Mouse (Mus musculus): Measurements from ENCODE around the gene Wdr92. TPM values are rescaled to one million over a fixed set of nuclear protein-coding genes. Genes with fewer than 3 reads are reported as not detected.

The Wdr92 gene
- polyA plus RNA-seq, 1 experiment from 2014 or later: 22.4 TPM

DNA sequence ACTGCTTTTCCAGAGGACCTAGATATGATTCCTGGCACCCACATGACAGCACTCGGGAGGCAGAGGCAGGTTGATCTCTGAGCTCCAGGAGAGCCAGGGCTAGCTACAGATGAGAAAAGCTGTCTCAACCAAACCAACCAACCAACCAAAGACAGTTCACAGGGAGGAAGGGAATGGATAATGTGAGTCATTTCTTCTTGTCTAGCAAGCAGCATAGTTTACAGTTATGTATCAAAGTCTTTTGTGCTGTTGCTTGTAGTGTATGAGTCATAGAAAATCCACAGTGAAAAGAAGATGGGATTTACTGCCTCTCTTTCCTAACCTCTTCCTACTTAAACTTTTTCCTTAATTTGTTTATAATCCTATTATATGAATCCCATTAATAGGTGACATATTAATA lies 5.3 kb upstream of the Wdr92 start:
- Histone ChIP-seq H3K36me3 (peaks cover 5% of the 10 kb centered on the region; the same call in 1 of the 2 replicates), H3K27ac (no peak overlapping the region), H3K4me2 (no peak overlapping the region), H3K4me3 (no peak overlapping the region), H3K4me1 (replicated peaks) (peaks cover 6% of the 10 kb centered on the region), H3K27me3 (no peaks in the 10 kb centered on the region), H3K9ac (no peak overlapping the region), H3K9me3 (peaks cover 3% of the 10 kb centered on the region; the same call in 1 of the 2 replicates)
- ATAC-seq (ENCODE audit: low FRiP score): no peak
- WGBS: 95% methylated on average over 1 of the region's 1 CpGs

DNA sequence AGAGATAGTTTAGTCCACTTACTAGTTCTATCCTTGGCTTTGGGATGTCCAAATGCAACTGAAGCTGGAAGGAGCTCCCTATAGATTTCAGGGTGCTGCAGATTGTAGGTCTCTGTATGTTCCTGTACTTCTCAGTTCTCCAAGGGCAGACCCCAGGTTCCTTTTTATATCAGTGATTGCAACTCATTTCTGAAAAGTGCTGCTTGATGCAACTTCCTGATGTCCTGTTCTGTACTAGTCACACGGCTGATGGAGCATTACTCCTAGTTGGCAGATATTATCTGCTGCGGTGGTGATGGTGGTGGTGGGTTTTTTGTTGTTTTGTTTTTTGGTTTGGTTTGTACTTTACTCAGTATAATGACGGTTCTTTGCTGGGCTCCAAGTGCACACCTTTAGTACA lies 1.2 kb upstream of the Wdr92 start:
- Histone ChIP-seq H3K4me2 (no peak overlapping the region), H3K27ac (no peak overlapping the region), H3K27me3 (no peaks in the 10 kb centered on the region), H3K9me3 (no peaks in the 10 kb centered on the region), H3K36me3 (peaks cover 5% of the 10 kb centered on the region; the same call in 1 of the 2 replicates), H3K4me1 (replicated peaks) (peaks cover 7% of the 10 kb centered on the region), H3K9ac (no peak overlapping the region), H3K4me3 (no peak overlapping the region)
- WGBS: 91% methylated on average over 3 of the region's 3 CpGs
- ATAC-seq (ENCODE audit: low FRiP score): no peak

DNA sequence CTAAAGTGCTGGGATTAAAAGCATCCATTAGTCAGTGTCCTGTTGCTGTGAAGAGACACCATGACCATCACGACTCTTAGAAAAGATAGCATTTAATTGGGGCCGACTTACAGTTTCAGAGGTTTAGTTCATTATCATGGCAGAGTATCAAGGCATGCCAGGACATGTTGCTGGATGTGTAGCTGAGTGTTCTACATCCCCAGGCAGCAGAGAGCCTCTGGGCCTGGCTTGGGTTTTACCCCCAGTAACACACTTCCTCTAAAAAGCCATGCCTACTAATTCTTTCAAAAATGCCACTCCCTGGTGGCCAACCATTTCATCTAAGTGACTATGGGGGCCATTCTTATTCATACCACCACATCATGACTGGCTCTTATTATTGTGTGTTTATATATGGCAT lies 1.3 kb downstream of the Wdr92 start:
- Histone ChIP-seq H3K36me3 (peaks cover 5% of the 10 kb centered on the region; the same call in 1 of the 2 replicates), H3K4me3 (no peak overlapping the region), H3K27me3 (no peaks in the 10 kb centered on the region), H3K4me2 (no peak overlapping the region), H3K9ac (no peak overlapping the region), H3K4me1 (replicated peaks) (peaks cover 7% of the 10 kb centered on the region), H3K9me3 (no peaks in the 10 kb centered on the region), H3K27ac (no peak overlapping the region)
- no peak for ATAC-seq (ENCODE audit: low FRiP score)
- 95% methylated on average over 2 of the region's 2 CpGs for WGBS

DNA sequence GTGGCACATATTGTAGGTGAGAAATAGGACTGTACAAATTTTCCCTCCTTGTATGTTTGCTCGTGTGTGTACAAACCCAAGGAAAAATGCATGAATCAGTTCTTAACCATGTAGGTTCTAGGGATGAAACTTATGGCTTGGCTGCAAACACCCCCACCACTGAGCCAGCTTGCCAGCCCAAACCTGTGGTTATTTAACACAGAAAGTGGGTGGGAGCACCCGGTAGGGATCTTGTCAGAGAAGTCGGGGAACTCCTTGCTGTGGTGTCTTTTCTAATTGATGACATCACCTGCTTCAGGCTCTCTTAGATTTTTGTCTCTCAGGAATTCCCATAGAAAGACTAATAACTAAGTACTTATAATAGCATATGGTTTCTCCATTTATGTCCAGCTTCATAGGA lies 5.7 kb downstream of the Wdr92 start:
- Histone ChIP-seq H3K36me3 (peaks cover 5% of the 10 kb centered on the region; the same call in 1 of the 2 replicates), H3K27ac (no peak overlapping the region), H3K27me3 (no peaks in the 10 kb centered on the region), H3K4me2 (no peak overlapping the region), H3K4me1 (replicated peaks) (no peaks in the 10 kb centered on the region), H3K4me3 (no peak overlapping the region), H3K9me3 (no peaks in the 10 kb centered on the region), H3K9ac (no peak overlapping the region)
- WGBS: 86% methylated on average over 3 of the region's 3 CpGs
- no peak for ATAC-seq (ENCODE audit: low FRiP score)

DNA sequence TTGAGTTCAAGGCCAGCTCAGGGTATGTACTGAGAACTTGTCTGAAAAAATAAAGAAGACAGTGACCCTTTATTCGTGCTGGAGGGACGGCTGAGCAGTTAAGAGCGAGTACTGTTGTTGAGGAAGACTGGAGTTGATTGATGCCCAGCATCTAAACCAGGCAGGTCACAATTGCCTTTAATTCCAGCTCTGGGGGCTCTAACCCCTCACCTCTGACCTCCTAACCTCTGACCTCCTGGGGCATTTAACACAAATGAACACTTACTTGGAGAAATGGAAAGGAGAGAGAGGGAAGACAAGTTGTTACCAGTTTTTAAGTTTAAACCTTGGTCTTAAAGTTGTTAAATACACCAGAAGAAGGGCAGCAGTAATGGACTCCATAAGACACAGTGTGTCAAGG lies 6.9 kb downstream of the Wdr92 start:
- Histone ChIP-seq H3K27me3 (no peaks in the 10 kb centered on the region), H3K9ac (no peak overlapping the region), H3K9me3 (no peaks in the 10 kb centered on the region), H3K36me3 (no peaks in the 10 kb centered on the region), H3K4me3 (no peak overlapping the region), H3K27ac (no peak overlapping the region), H3K4me2 (no peak overlapping the region), H3K4me1 (replicated peaks) (no peaks in the 10 kb centered on the region)
- ATAC-seq (ENCODE audit: low FRiP score): no peak
- WGBS: 39% methylated on average over 3 of the region's 3 CpGs

DNA sequence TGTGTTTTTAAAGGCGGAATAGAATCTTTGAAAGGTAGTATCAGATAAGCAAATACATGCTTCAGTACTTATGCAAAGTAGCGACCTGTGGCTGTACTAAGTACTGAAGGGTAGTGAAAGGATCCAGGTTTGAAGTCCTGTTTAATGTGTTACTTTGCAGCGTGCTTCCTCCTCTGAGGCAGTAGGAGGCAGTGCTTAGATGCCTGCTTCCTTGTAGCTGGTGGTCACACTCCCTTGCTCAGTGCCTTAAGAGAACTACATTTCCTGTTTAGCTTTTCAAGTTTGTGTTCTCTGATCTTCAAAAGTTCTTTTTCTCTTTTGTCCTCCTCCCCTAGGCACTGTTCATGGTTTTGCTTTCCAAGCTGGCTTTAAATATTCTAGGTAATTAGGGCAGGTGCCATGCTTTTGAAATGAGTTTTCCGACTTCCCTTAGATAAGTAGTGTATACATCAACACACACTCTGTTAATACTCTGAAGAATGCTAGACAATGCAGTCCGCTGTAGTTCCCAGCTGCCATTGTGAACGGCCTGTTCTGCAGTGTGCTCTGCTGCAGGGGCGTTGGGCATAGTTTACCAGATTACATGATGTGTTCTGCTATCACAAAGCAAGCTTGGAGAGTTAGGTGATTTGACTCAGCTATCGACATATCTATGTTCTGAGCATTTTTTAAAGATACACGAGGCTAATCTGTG lies 10.4 kb downstream of the Wdr92 start:
- no peak for ATAC-seq (ENCODE audit: low FRiP score)
- H3K9me3 ChIP-seq: no peaks in the 10 kb centered on the region
- WGBS: 84% methylated on average over 9 of the region's 9 CpGs

DNA sequence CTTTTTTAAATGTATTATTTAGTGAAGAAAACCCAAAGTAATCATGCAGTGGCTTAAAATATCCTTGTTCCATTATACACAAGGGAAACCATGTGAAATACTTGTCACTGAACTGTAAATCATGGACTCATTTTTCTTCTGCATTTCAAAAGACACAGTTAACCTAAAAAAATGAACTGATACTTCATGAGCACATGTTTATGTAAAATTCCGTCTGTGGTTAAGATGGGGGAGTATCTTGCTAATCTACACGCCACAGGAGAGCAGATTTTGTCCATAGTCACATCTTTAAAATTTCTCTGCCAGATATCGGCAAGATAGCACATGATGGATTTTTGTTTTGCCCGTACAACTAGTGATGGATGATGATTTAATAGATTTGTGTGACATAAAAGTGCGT lies 17.3 kb downstream of the Wdr92 start:
- H3K27ac ChIP-seq: no peak overlapping the region
- 93% methylated on average over 5 of the region's 5 CpGs for WGBS
- peaks cover 73% of the 10 kb centered on the region for H3K36me3 ChIP-seq
- H3K4me3 ChIP-seq: no peak overlapping the region
- no peaks in the 10 kb centered on the region for H3K4me1 ChIP-seq (replicated peaks)
- ATAC-seq (ENCODE audit: low FRiP score): no peak
- no peaks in the 10 kb centered on the region for H3K27me3 ChIP-seq
- H3K4me2 ChIP-seq: no peak overlapping the region
- H3K9ac ChIP-seq: no peak overlapping the region
- H3K9me3 ChIP-seq: no peaks in the 10 kb centered on the region

More for the DNA sequence above, 10.4 kb downstream of the Wdr92 start:
- H3K4me2 ChIP-seq: no peak overlapping the region
- no peak overlapping the region for H3K4me3 ChIP-seq
- H3K36me3 ChIP-seq: peaks cover 31% of the 10 kb centered on the region
- no peak overlapping the region; the same call in 1 of the 2 replicates for H3K27ac ChIP-seq
- no peaks in the 10 kb centered on the region for H3K27me3 ChIP-seq
- no peaks in the 10 kb centered on the region for H3K4me1 ChIP-seq (replicated peaks)
- no peak overlapping the region for H3K9ac ChIP-seq

DNA sequence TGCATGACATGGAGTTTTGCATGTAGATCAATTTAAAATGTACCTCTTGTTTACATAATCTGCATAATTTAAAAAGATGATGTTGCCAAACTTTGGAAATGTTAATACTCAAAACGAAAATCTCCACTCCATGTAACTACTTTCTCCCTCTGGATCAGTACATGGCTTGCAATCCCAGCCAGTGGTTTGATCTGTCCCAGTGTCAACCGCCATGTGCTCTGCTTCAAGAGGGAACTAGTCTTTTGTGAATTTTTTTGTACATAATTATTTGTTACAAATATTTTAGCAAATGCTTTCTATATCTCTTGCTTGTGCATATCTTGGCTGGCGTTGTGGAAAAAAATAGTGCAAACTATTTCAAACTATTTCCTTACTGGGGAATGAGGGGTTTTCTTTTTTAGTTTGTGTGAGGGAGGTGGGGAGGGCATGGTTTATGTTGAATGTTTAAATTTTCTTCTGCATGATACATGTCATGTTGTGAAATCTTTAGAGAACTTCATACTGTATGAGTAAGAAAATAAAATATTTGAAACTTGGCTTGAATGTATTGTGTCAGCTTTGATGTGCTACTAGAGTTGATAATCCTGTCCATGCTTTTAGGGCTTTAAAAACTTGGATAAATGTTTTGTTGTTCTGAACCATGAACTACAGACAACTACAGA lies 18.1 kb downstream of the Wdr92 start:
- Histone ChIP-seq H3K9ac (no peak overlapping the region), H3K27ac (no peak overlapping the region), H3K4me1 (replicated peaks) (no peaks in the 10 kb centered on the region), H3K36me3 (peaks cover 68% of the 10 kb centered on the region), H3K27me3 (no peaks in the 10 kb centered on the region), H3K4me3 (no peak overlapping the region), H3K9me3 (no peaks in the 10 kb centered on the region), H3K4me2 (no peak overlapping the region)
- 96% methylated on average over 3 of the region's 3 CpGs for WGBS
- ATAC-seq (ENCODE audit: low FRiP score): no peak

DNA sequence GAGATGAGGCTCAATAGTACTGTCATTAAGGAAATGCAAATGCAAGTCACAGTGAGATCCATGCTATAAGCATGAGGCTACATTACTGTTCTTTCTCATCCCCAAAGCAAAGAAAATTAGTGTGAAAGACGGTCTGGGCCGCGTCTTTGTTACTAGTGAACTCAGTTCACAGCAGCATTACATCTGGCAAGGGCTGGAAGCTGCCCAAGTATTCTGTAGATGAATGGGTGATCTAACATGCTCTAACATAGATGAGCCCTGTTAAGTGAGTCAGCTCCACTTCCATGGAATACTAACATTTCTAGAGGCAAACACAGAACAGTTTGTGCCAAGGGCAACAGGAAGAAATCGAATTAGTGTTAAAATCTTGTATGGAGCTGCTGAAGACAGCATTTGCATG lies 19.0 kb downstream of the Wdr92 start:
- Histone ChIP-seq H3K9ac (no peak overlapping the region), H3K4me3 (no peak overlapping the region), H3K36me3 (peaks cover 67% of the 10 kb centered on the region), H3K4me1 (replicated peaks) (no peaks in the 10 kb centered on the region), H3K27me3 (no peaks in the 10 kb centered on the region), H3K27ac (no peak overlapping the region), H3K4me2 (no peak overlapping the region), H3K9me3 (no peaks in the 10 kb centered on the region)
- ATAC-seq (ENCODE audit: low FRiP score): no peak
- WGBS: 93% methylated on average over 4 of the region's 4 CpGs

DNA sequence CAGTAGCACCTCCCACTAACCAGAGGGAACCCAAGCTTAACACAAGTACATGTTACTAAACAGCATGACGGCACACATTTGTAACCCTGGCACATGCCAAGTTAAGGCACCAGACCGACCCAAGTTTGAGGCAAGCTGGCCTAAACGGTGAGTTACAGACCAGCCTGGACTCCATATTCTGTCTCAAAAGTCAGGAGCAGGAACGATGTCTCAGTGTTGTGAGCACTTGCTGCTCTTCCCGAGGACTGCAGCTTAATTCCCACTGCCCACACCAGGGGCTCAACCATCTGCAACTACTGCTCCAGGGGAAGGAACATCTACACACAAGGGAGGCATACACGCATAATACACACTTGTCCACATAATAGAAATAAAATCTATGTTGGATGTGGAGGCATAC lies 20.6 kb downstream of the Wdr92 start:
- Histone ChIP-seq H3K9me3 (no peaks in the 10 kb centered on the region), H3K27me3 (no peaks in the 10 kb centered on the region), H3K4me2 (no peak overlapping the region), H3K9ac (no peak overlapping the region), H3K4me1 (replicated peaks) (no peaks in the 10 kb centered on the region), H3K27ac (no peak overlapping the region), H3K4me3 (no peak overlapping the region), H3K36me3 (peaks cover 62% of the 10 kb centered on the region)
- peak; percentile 59 for ATAC-seq (ENCODE audit: low FRiP score)
- WGBS: 91% methylated on average over 6 of the region's 6 CpGs

DNA sequence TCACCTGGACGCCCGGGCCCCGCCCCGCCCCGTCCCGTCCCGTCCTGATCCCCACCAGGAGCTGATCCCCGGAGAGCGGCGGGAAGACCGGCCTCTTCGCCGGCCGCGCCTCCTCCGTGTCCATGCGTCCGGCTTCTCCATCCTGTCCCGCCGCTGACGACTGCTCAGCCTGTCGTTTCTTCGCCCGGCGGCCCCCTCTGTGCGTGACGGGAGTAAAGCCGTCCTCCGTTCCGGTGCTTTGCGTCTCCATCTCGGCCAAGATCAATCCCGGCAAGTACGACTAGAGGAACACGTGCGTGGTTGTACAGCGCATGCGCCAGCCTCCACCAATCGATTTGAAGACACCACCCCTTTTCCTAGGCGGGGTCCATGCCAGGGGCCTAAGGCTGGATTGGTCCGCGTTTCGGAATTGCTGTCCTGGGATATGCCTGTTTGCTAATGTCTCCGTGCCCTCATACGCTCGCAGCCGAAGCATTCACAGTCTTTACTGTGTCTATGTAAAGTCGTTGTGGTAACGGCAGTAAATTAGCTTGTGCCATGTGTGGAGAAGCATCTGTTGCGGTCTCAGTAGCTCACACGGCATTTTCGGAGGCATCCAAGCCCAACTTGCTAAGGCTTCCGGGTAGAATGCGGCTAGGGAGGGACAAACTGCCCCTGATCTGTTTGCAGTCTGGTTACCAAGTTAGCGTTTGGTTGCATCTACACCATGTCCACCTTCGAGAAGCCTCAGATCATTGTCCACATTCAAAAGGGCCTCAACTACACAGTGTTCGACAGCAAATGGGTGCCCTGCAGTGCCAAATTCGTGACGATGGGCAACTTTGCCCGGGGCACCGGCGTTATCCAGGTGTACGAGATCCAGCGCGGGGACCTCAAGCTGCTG lies 29.6 kb downstream of the Wdr92 start, which contains the start of gene Pno1:
Gene Pno1 (minus strand): TSS at position 311 of the 883 bp plus-strand sequence.
- no peaks in the 10 kb centered on the region for H3K27me3 ChIP-seq
- WGBS: under 1% methylated on average over 65 of the region's 65 CpGs

DNA sequence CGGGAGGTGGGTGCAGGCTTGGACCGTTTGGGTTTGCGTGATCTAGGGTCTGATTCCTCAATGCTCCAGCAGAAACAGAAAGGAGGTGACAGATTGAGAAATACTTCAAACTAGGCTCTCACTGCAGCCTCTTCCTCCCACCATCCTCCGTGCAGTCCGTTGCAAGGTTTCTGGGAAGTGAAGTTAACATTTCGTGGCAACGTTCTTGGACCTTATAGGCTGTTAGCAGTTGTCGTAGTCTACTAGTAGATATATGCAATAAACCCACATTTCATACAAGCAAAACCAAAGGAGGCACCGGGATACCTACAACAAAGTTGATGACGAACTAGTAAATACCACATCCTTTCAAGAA lies 30.2 kb downstream of the Wdr92 start:
- H3K9ac ChIP-seq: peak overlapping the region; percentile 85
- peaks cover 20% of the 10 kb centered on the region for H3K4me1 ChIP-seq (replicated peaks)
- peak overlapping the region; percentile 91 for H3K4me3 ChIP-seq
- no peak for ATAC-seq (ENCODE audit: low FRiP score)
- WGBS: under 1% methylated on average over 10 of the region's 10 CpGs
- H3K27ac ChIP-seq: peak overlapping the region; percentile 82
- no peaks in the 10 kb centered on the region for H3K27me3 ChIP-seq
- H3K9me3 ChIP-seq: no peaks in the 10 kb centered on the region
- H3K36me3 ChIP-seq: peaks cover 17% of the 10 kb centered on the region
- peak overlapping the region; percentile 67 for H3K4me2 ChIP-seq

More for the DNA sequence above, 29.6 kb downstream of the Wdr92 start, which contains the start of gene Pno1:
- H3K9me3 ChIP-seq: no peaks in the 10 kb centered on the region
- H3K36me3 ChIP-seq: peaks cover 22% of the 10 kb centered on the region
- peak; percentile 99 for ATAC-seq (ENCODE audit: low FRiP score)
- peak within 1 kb of the TSS; percentile 85 for H3K9ac ChIP-seq
- H3K4me2 ChIP-seq: peak within 1 kb of the TSS; percentile 68
- H3K4me1 ChIP-seq (replicated peaks): peaks cover 20% of the 10 kb centered on the region
- peak within 1 kb of the TSS; percentile 91 for H3K4me3 ChIP-seq
- H3K27ac ChIP-seq: peak within 1 kb of the TSS; percentile 82

All from hindbrain, embryonic 13.5 days (tissue).